Mouse (Mus musculus): Measurements from ENCODE around the gene Dab1. TPM values are rescaled to one million over a fixed set of nuclear protein-coding genes. Genes with fewer than 3 reads are reported as not detected.

Gene Dab1
- total RNA-seq, 2 experiments from 2014 or later: 117 to 119 TPM

DNA sequence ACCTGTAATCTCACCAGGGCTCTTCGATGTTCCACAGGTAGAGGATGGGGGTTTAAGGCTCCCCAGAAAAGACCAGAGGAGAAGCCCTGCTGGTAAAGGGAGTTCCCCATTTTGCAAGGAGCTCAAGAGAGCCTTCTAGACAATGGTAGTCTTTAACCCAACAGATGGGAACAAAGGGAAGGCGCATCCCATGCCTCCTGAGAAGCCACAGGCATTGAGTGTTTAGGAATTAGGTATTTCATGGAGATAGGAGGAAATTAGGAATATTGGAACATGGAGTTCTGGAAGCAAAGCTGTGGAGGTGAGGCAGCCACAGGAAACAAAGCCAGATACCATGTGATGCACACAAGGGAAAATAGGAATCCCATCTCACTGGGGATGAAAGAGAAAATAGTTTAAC is 881.0 kb downstream of the Dab1 start:
- DNase-seq (ENCODE audit: low spot score in 2 of 2): no peak

- DNase-seq (ENCODE audit: low spot score in 2 of 2): no peak
Observed at GRCm38 (mm10) chr4:104500646-104501045, 881.5 kb downstream of the Dab1 start.

DNA sequence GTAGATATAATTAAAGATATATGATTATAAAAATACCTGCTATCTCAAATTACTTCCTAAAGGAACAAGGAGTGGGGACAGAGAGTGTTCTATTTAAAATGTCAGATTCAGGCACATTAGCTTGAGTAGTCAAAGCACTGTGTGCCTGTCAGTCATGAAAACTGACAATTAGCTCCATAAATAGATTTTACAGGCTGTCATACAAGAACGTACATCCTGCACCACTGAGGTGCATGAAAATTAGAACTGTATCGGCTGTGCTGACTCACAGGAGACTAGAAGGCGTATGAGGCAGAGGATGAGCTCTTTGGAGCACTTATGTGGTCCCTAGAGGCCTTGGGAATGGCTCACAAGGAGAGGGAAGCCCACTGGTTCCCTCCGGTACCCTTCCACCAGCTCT is 882.1 kb downstream of the Dab1 start:
- DNase-seq (ENCODE audit: low spot score in 2 of 2): no peak

DNA sequence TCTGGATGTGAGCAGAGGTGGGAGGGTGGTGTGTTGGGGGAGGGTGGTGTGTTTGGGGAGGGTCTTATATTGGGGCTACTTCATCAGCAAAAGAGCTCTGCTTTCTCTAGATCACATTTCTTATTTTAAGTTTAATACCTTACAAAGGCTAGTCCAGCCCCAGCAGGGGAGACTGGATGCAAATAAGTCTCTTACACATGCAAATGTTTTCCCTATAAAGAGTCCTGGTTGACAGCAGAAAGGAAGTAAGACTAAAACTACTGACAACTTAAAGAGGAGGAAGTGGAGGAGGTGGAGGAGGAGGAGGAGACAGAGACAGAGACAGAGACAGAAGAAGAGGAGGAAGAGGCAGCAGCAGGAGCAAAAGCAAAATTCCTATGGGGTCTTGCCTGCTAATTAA is 885.8 kb downstream of the Dab1 start:
- DNase-seq (ENCODE audit: low spot score in 2 of 2): no peak

GRCm38 (mm10) chr4:104509230-104509985 is 890.2 kb downstream of the Dab1 start:
- DNase-seq (ENCODE audit: low spot score in 2 of 2): no peak

GRCm38 (mm10) chr4:104511855-104512254 is 892.7 kb downstream of the Dab1 start:
- DNase-seq (ENCODE audit: low spot score in 2 of 2): no peak

DNA sequence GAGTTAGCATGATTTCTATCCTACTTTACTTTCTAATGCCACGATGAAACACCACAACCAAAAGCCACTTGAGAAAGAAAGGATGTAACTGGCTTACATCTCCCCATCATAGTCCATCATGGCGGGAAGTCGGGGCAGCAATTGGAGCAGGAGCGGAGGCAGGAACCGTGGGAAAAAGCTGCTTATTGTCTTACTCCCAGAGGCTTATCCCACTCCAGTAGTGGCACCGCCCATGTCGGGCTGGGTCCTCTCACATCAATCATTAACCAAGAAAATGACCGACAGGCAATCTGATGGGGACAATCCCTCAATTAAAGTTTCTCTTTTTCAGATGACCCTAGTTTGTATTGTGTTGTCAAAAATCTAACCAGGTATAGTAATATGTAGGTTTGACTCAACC is 893.4 kb downstream of the Dab1 start:
- no peak for DNase-seq (ENCODE audit: low spot score in 2 of 2)

- DNase-seq (ENCODE audit: low spot score in 2 of 2): no peak
Observed at GRCm38 (mm10) chr4:104513622-104514021, 894.5 kb downstream of the Dab1 start.

GRCm38 (mm10) chr4:104514568-104515000 is 895.4 kb downstream of the Dab1 start:
- DNase-seq (ENCODE audit: low spot score in 2 of 2): peak; percentile 33 to 49

- no peak for DNase-seq (ENCODE audit: low spot score in 2 of 2)
Observed at GRCm38 (mm10) chr4:104515681-104516080, 896.5 kb downstream of the Dab1 start.

- DNase-seq (ENCODE audit: low spot score in 2 of 2): no peak
Observed at GRCm38 (mm10) chr4:104522324-104522723, 903.2 kb downstream of the Dab1 start.

- no peak for DNase-seq (ENCODE audit: low spot score in 2 of 2)
Observed at GRCm38 (mm10) chr4:104523776-104524175, 904.6 kb downstream of the Dab1 start.

DNA sequence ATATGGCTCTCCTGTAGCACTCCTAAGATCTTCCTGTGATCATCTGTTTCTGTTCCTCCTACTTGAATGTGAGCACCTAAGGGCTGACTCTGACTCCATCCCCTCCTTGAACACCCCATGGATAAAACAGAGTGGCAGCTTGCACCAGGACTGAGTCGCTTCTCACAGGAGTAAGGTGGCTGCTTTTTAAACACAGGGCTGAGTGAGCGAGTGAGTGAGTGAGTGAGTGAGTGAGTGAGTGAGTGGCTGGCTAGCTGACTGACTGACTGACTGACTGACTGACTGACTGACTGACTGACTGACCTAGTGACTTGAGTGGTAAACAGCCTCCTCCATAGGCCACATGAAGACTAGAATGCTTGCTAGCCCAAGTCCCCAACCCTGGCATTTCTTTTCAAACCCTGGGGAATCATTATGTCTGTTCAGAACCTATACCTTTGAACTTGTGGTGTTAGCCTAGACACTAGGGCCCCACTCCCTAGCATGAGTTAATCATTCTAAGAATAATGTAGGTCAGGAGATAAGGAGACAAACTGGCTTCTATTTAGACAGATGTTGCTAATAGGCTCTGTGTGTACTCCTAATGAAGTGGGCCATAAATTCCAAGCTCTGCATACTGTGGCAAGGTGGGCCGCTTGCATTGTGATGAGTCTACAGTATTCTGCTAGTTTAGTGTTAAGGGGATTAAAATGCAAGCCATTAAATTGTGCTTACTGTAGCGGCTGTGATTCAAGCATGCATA is 910.9 kb downstream of the Dab1 start:
- no peak for DNase-seq (ENCODE audit: low spot score in 2 of 2)

- peak; percentile 43 to 63 for DNase-seq (ENCODE audit: low spot score in 2 of 2)
Observed at GRCm38 (mm10) chr4:104532846-104533245, 913.7 kb downstream of the Dab1 start.

DNA sequence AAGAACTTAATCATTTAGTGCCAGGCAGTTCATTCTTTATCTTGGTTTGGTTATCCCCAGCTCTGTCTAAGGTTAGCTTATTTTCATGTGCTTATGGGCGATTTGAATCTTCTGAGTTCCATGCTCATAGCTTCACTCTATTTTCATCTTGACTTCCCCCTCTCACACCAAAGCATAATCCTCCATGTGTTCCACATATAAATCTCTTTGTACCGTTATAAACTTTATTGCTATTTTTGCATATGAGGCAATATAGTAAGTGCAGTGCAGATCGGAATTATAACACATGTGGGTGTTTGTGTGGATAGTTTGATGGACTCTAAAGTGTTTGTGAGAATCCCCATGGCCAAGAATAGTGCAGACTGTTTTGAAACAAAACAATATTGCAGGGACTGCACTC is 919.3 kb downstream of the Dab1 start:
- no peak for DNase-seq (ENCODE audit: low spot score in 2 of 2)

GRCm38 (mm10) chr4:104539047-104539446 is 919.9 kb downstream of the Dab1 start:
- no peak for DNase-seq (ENCODE audit: low spot score in 2 of 2)

DNA sequence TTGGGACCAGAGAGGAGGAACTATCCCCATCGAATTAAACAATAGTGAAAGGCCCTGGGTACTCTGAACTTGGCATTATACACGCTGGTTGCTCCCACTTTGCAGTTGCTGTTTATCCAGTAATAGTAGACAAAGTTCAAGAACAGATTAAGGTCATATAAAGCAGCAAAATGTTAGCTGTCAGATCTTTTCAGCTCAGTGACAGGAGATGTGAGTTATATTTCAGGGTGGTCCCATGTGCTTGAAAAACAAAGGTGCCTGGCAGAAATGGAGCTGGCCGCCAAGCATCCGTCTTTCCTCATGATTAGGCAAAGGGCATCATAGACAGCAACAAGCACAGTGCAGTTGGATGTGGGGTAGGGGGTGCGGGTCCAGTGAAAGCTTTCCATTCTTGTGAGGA is 927.9 kb downstream of the Dab1 start:
- no peak for DNase-seq (ENCODE audit: low spot score in 2 of 2)

GRCm38 (mm10) chr4:104548287-104548686 is 929.1 kb downstream of the Dab1 start:
- DNase-seq (ENCODE audit: low spot score in 2 of 2): no peak

- no peak for DNase-seq (ENCODE audit: low spot score in 2 of 2)
Observed at GRCm38 (mm10) chr4:104550581-104551205, 931.5 kb downstream of the Dab1 start.

DNA sequence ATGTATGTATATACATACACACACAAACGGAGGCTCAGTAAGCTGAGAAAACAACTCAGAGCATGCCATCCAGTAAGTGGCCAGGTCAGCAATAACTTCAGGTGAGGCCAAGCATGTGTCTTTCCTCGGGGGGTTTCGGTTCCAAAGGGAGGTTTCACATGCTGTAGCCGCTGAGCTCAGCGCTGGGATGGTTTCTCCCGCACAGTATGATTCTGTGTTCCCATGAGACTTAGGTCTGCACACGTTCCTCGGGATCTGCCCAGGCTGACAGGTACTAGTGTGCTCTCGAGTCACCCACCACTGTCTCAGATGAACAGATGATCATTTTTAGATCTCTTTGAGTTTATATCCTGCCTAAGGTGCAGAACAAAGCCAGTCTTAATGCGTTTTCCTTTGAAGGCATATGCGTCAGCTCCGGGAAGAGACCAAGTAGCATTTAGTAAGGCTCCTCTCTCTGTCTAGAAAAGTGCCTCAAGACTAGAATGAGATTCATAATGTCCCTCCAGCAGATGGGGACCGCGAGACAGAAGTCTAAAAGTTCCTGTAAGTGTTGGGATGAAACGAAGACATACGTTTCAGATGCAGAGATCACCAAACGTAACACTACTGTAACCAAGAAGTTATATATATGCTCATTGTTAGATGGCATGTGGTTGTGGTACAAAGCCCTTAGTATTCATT is 932.4 kb downstream of the Dab1 start:
- peak in 1 of 2 experiments; percentile 14 for DNase-seq (ENCODE audit: low spot score in 2 of 2)

GRCm38 (mm10) chr4:104555408-104555807 is 936.2 kb downstream of the Dab1 start:
- no peak for DNase-seq (ENCODE audit: low spot score in 2 of 2)
